Mouse (Mus musculus): ENCODE results near the gene Mical2. TPM values are rescaled to one million over a fixed set of nuclear protein-coding genes. Genes with fewer than 3 reads are reported as not detected.

Gene Mical2
- polyA plus RNA-seq, 1 experiment from 2014 or later, result 2.7 TPM

DNA sequence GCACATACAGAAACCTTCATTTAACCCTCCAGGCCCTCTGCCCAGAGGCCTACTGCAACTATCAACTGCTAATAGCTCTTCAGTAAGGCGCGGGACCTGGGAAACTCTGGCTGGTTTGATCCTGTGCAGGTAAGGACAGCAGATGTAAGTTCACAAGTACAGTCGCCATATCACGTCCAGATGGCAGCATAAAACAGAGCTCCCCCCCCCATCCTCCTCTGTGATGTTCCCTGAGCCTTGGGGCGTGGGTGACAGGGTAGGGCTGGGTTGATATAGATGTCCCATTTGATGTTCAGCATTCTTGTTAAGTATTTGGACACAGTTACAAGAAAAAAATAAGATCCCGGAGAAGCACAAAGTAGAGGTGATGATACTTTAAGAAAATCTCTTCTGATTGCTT lies 20.1 kb upstream of the Mical2 start:
- no peaks in the 10 kb centered on the region for H3K27me3 ChIP-seq (ENCODE audit: insufficient read depth, low read length)
- H3K4me1 ChIP-seq (ENCODE audit: insufficient read depth), result peaks cover 21% of the 10 kb centered on the region
- H3K4me3 ChIP-seq (ENCODE audit: low read depth, low read length), result no peak overlapping the region
- no peak overlapping the region for H3K9ac ChIP-seq (replicated peaks)
- H3K27ac ChIP-seq (ENCODE audit: low read depth), result no peak overlapping the region
- H3K4me2 ChIP-seq (ENCODE audit: low read depth, low read length), result no peak overlapping the region
- ATAC-seq (no peak), DNase-seq (no peak)
- H3K36me3 ChIP-seq (replicated peaks; ENCODE audit: insufficient read depth, low read length), result no peaks in the 10 kb centered on the region
- WGBS (ENCODE audit: insufficient replicate concordance), result 74% methylated on average over 6 of the region's 6 CpGs
- no peaks in the 10 kb centered on the region for H3K9me3 ChIP-seq (ENCODE audit: low read length)
- TF ChIP-seq CTCF (IDR thresholded peaks at IDR 0.05; ENCODE audit: low read depth) (no peak), EP300 (IDR thresholded peaks at IDR 0.05; ENCODE audit: low read depth) (no peak)

DNA sequence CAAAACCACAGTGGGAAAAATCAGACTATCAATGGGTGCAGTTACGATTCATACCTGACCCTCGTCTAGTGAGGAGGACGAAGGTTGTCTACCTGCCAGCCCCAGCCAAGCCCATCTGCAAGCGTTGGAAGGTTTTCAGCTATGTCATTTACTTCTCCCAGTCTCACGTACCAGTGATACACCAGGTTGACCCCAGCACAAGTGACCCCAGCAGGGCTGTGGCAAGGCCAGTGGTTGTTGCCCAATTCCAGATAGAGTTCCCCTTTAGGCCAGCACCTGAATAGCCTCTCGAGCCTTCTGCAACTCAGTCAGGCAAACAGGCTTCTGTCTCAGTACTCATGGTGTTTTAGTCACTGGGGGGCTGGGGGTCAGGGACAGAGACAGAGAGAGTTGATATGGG lies 17.9 kb upstream of the Mical2 start:
- peak; percentile 72 for ATAC-seq
- H3K4me2 ChIP-seq (ENCODE audit: low read depth, low read length), result no peak overlapping the region
- H3K4me3 ChIP-seq (ENCODE audit: low read depth, low read length), result no peak overlapping the region
- 63% methylated on average over 6 of the region's 6 CpGs for WGBS (ENCODE audit: insufficient replicate concordance)
- H3K27me3 ChIP-seq (ENCODE audit: insufficient read depth, low read length), result no peaks in the 10 kb centered on the region
- peak overlapping the region; percentile 7; the same call in 1 of the 2 replicates for H3K27ac ChIP-seq (ENCODE audit: low read depth)
- TF ChIP-seq CTCF (IDR thresholded peaks at IDR 0.05; ENCODE audit: low read depth) (no peak), EP300 (IDR thresholded peaks at IDR 0.05; ENCODE audit: low read depth) (no peak)
- H3K4me1 ChIP-seq (ENCODE audit: insufficient read depth), result peaks cover 18% of the 10 kb centered on the region
- no peaks in the 10 kb centered on the region for H3K9me3 ChIP-seq (ENCODE audit: low read length)
- no peaks in the 10 kb centered on the region for H3K36me3 ChIP-seq (replicated peaks; ENCODE audit: insufficient read depth, low read length)
- H3K9ac ChIP-seq (replicated peaks), result no peak overlapping the region
- DNase-seq, result peak; percentile 36

DNA sequence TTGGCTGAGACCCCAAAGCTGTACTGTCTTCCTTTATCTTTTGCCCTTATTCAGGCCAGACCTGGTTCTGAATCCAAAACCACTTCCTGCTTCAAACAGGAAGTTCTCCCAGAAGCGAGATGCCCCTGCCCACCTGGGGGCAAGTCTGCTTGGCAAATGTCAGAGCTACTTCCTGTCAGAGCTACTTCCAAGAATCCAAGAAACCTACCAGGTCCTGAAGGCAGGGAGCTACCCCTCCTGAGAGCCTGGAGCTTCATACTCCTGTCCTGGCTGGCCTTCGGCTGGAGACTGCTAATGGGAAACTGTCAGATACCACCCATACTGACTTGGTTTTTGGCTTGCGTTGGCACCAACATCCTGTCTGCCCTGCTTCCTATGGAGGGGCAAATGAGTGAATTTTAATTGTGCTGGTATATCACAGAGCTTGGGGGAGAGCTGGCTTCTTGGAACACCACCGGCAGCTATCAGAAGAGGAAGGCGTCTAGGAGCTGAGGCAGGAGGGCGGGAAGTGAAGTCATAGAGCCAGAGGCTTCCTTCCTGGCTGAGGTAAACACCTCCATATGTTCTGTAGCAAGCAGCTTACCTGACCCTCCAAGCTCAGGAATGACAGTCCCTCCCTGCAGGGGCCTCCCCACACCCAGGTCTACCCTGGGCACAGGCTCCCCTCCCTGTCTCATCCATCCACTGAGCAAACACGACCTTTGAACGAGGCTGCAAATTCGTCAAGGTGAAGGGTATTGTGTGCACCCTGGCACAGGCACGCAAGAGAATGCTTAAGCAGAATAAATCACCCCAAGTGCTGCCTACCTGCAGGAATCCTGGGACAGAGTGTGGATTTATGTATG lies 17.1 kb upstream of the Mical2 start:
- Histone ChIP-seq H3K4me3 (ENCODE audit: low read depth, low read length) (no peak overlapping the region), H3K27ac (ENCODE audit: low read depth) (no peak overlapping the region; the same call in 1 of the 2 replicates), H3K4me2 (ENCODE audit: low read depth, low read length) (no peak overlapping the region), H3K36me3 (replicated peaks; ENCODE audit: insufficient read depth, low read length) (no peaks in the 10 kb centered on the region), H3K4me1 (ENCODE audit: insufficient read depth) (peaks cover 15% of the 10 kb centered on the region), H3K9me3 (ENCODE audit: low read length) (no peaks in the 10 kb centered on the region), H3K27me3 (ENCODE audit: insufficient read depth, low read length) (no peaks in the 10 kb centered on the region), H3K9ac (replicated peaks) (no peak overlapping the region)
- peak; percentile 24 for ATAC-seq
- DNase-seq, result peak; percentile 22
- TF ChIP-seq EP300 (IDR thresholded peaks at IDR 0.05; ENCODE audit: low read depth) (no peak; the same call in 1 of the 2 replicates), CTCF (IDR thresholded peaks at IDR 0.05; ENCODE audit: low read depth) (no peak)
- WGBS (ENCODE audit: insufficient replicate concordance), result 47% methylated on average over 10 of the region's 10 CpGs

DNA sequence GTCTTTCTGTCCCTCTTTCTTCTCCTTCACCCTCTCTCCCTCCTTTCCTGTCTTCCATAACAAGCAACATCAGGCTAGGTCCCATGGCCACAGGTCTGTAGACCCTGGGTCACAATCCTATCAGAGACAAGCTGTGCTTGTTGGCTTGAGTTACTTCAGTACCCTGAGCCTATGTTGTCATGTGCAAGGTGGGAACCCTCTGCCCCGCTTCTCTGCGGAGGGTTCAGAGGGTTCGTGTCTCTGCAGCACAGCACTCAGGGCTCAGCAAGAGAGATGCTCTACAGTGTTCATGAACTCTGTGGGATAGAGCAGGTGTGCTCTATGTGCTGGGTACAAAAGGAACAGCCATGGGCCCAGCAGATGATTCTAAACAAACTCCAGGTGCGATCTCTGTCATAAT lies 16.0 kb upstream of the Mical2 start:
- Histone ChIP-seq H3K4me3 (ENCODE audit: low read depth, low read length) (no peak overlapping the region), H3K36me3 (replicated peaks; ENCODE audit: insufficient read depth, low read length) (no peaks in the 10 kb centered on the region), H3K9ac (replicated peaks) (no peak overlapping the region), H3K27ac (ENCODE audit: low read depth) (no peak overlapping the region), H3K4me1 (ENCODE audit: insufficient read depth) (peaks cover 15% of the 10 kb centered on the region), H3K27me3 (ENCODE audit: insufficient read depth, low read length) (no peaks in the 10 kb centered on the region), H3K9me3 (ENCODE audit: low read length) (no peaks in the 10 kb centered on the region), H3K4me2 (ENCODE audit: low read depth, low read length) (no peak overlapping the region)
- TF ChIP-seq CTCF (IDR thresholded peaks at IDR 0.05; ENCODE audit: low read depth), result no peak
- no peak for TF ChIP-seq EP300 (IDR thresholded peaks at IDR 0.05; ENCODE audit: low read depth)
- no peak for ATAC-seq
- no peak for DNase-seq
- WGBS (ENCODE audit: insufficient replicate concordance), result 78% methylated on average over 4 of the region's 4 CpGs

DNA sequence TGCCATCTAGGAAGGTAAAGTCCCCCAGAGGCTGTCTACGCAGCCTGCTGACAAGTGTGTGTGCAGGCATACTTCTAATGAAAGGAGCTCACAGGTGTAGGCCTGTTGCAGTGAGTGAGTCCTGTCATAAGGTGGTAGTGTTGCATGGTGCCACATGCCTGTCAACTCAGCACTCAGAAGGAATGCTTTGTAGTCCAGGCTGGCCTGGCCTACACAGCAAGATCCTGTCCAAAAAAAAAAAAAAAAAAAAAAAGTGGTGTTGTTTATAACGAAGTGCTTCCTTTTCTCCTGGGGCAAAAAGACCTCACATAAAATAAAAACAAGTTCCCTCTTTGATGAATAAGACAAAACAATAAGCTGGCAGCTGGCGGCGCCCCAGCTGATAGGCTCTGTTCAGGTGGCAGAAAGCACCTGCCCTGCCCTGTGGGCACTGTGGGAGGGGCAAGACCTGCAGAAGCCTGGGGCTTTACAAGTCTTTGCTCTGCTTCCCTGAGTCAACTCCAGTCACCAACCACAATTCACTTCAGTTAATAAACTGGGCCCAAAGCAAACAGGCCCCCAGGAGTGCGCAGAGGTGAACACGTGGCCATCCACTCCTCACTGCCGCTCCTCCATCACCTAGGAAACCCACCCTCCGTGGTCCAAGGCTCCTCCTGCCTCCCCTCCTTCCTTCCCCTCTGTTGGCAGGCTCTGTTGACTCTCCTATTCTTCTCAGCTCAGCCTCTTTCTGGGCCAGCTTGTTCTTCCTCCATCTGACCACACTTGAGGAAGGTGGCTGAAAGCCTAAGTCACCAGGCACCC lies 12.5 kb upstream of the Mical2 start:
- Histone ChIP-seq H3K27me3 (ENCODE audit: insufficient read depth, low read length) (no peaks in the 10 kb centered on the region), H3K36me3 (replicated peaks; ENCODE audit: insufficient read depth, low read length) (no peaks in the 10 kb centered on the region), H3K27ac (ENCODE audit: low read depth) (no peak overlapping the region), H3K4me2 (ENCODE audit: low read depth, low read length) (no peak overlapping the region), H3K4me1 (ENCODE audit: insufficient read depth) (peaks cover 12% of the 10 kb centered on the region), H3K9me3 (ENCODE audit: low read length) (no peaks in the 10 kb centered on the region), H3K9ac (replicated peaks) (no peak overlapping the region), H3K4me3 (ENCODE audit: low read depth, low read length) (no peak overlapping the region)
- ATAC-seq, result peak; percentile 66
- no peak for DNase-seq
- TF ChIP-seq CTCF (IDR thresholded peaks at IDR 0.05; ENCODE audit: low read depth) (peak; percentile 65), EP300 (IDR thresholded peaks at IDR 0.05; ENCODE audit: low read depth) (no peak)
- 43% methylated on average over 8 of the region's 8 CpGs for WGBS (ENCODE audit: insufficient replicate concordance)

DNA sequence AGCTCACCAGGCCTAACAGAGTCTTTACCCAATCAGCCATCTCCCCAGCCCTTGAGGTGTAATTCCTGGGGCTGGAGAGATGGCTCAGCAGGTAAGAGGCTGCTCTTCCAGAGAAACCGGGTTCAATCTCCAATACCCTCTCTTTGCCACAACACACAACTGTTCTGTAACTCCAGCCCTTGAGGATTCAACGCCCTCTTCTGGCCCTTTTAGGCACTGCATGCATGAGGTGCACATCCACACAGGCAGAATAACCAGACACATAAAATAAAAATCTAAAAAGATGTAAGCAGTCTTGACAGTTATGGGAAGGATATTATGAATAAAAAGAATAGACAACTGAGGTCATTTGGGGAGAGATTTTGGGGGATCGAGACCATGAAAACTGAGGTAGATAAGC lies 9.8 kb upstream of the Mical2 start:
- Histone ChIP-seq H3K36me3 (replicated peaks; ENCODE audit: insufficient read depth, low read length) (no peaks in the 10 kb centered on the region), H3K27ac (ENCODE audit: low read depth) (no peak overlapping the region), H3K9ac (replicated peaks) (no peak overlapping the region), H3K9me3 (ENCODE audit: low read length) (no peaks in the 10 kb centered on the region), H3K27me3 (ENCODE audit: insufficient read depth, low read length) (no peaks in the 10 kb centered on the region), H3K4me2 (ENCODE audit: low read depth, low read length) (no peak overlapping the region), H3K4me3 (ENCODE audit: low read depth, low read length) (no peak overlapping the region), H3K4me1 (ENCODE audit: insufficient read depth) (no peaks in the 10 kb centered on the region)
- ATAC-seq (no peak), DNase-seq (no peak)
- 78% methylated on average over 3 of the region's 3 CpGs for WGBS (ENCODE audit: insufficient replicate concordance)
- peak; percentile 32 for TF ChIP-seq CTCF (IDR thresholded peaks at IDR 0.05; ENCODE audit: low read depth)
- TF ChIP-seq EP300 (IDR thresholded peaks at IDR 0.05; ENCODE audit: low read depth), result no peak

Data from liver, postnatal 0 days (tissue).